Mouse (Mus musculus) midbrain, postnatal 0 days (tissue): ENCODE results near the gene Gm6993. TPM values are rescaled to one million over a fixed set of nuclear protein-coding genes. Genes with fewer than 3 reads are reported as not detected.

Experiments
- ATAC-seq: fragments of 200-750 bp; cut with Nextera tagmentation; 2 replicates; pipeline ENCODE4 v1.8.0; 2017; ENCODE audit warnings: moderate number of reproducible peaks, mild to moderate bottlenecking, moderate TSS enrichment, moderate library complexity; ENCODE audit not compliant: low FRiP score
- DNase-seq: peaks from one replicate; pipeline ENCODE4 v3.0.0-alpha.2; 2015; ENCODE audit warnings: low spot score
- H3K27ac ChIP-seq: fragments of 300-500 bp; sonication (generic); 2 replicates; pipeline ENCODE4 v1.5.1; 2014; ENCODE audit warnings: low read depth, mild to moderate bottlenecking, low read length, mixed read lengths
- H3K27me3 ChIP-seq: fragments of 300-500 bp; sonication (generic); 2 replicates; pipeline ENCODE4 v1.6.1; 2014; ENCODE audit warnings: low read length, control low read depth, mixed read lengths; ENCODE audit not compliant: insufficient read depth
- H3K36me3 ChIP-seq: fragments of 300-500 bp; sonication (generic); 2 replicates; pipeline ENCODE4 v1.6.1; 2014; ENCODE audit warnings: low read length, control low read depth, mixed read lengths; ENCODE audit not compliant: insufficient read depth
- H3K4me1 ChIP-seq: fragments of 300-500 bp; sonication (generic); 2 replicates; pipeline ENCODE4 v1.6.1; 2014; ENCODE audit warnings: mild to moderate bottlenecking, control low read depth, antibody characterized with exemption, low read length, mixed read lengths; ENCODE audit not compliant: insufficient read depth
- H3K4me2 ChIP-seq: fragments of 300-500 bp; sonication (generic); 2 replicates; pipeline ENCODE4 v1.6.1; 2014; ENCODE audit warnings: low read depth, mild to moderate bottlenecking, low read length, mixed read lengths; ENCODE audit not compliant: poor library complexity, severe bottlenecking
- H3K4me3 ChIP-seq: fragments of 300-500 bp; sonication (generic); 2 replicates; pipeline ENCODE4 v1.5.1; 2014; ENCODE audit warnings: low read depth, mild to moderate bottlenecking, low read length, moderate library complexity
- H3K9ac ChIP-seq: fragments of 300-500 bp; sonication (generic); replicated peaks from 2 replicates; pipeline ENCODE4 v1.6.1; 2014; ENCODE audit warnings: mild to moderate bottlenecking, low read length, moderate library complexity, mixed read lengths; ENCODE audit not compliant: poor library complexity, severe bottlenecking
- H3K9me3 ChIP-seq: fragments of 300-500 bp; sonication (generic); 2 replicates; pipeline ENCODE4 v1.6.1; 2016; ENCODE audit warnings: low read length, control low read depth
- CTCF ChIP-seq: IDR thresholded peaks from 2 replicates; pipeline ENCODE4 v1.5.1; 2016; ENCODE audit warnings: antibody characterized with exemption, mild to moderate bottlenecking
- WGBS: fragments of 180-500 bp; shearing (Covaris S2); extraction: QIAGEN DNeasy Blood & Tissue Kit; methylation state at CpG from one replicate; pipeline ENCODE4 v1.1.7; 2014; 5-methylcytosine and 5-hydroxymethylcytosine counted together
- polyA plus RNA-seq: library from polyadenylated mRNA; unstranded; fragments of >200 nt; fragmentation: Nextera tagmentation; extraction: Ambion mirVana; gene quantifications from 2 replicates; pipeline ENCODE4 v1.2.1, GENCODE M21; 2015
- total RNA-seq: library from RNA; depleted of rRNA; stranded (reverse); fragments of >200 nt; gene quantifications from 2 replicates; pipeline ENCODE4 v1.2.3, GENCODE M21; 2014

Gene Gm6993
- total and polyA plus RNA-seq, 2 experiments from 2014 or later: not detected

- 79% methylated on average over 9 of the region's 9 CpGs for WGBS
- H3K4me3 ChIP-seq: no peak overlapping the region
- no peaks in the 10 kb centered on the region for H3K36me3 ChIP-seq
- no peaks in the 10 kb centered on the region for H3K4me1 ChIP-seq
- no peak overlapping the region for H3K27ac ChIP-seq
- ATAC-seq (no peak), DNase-seq (no peak)
- no peaks in the 10 kb centered on the region for H3K9me3 ChIP-seq
- H3K9ac ChIP-seq: no peak overlapping the region
- no peak overlapping the region for H3K4me2 ChIP-seq
- no peak for TF ChIP-seq CTCF
- H3K27me3 ChIP-seq: no peaks in the 10 kb centered on the region
These were observed 15.7 kb downstream of the Gm6993 start for GRCm38 (mm10) chr12:31256121-31256903.

- H3K4me2 ChIP-seq: no peak overlapping the region
- H3K4me3 ChIP-seq: no peak overlapping the region
- H3K36me3 ChIP-seq: no peaks in the 10 kb centered on the region
- WGBS: 88% methylated on average over 3 of the region's 3 CpGs
- no peaks in the 10 kb centered on the region for H3K9me3 ChIP-seq
- DNase-seq (no peak), ATAC-seq (no peak)
- no peak overlapping the region for H3K9ac ChIP-seq
- H3K27me3 ChIP-seq: peaks cover 22% of the 10 kb centered on the region
- no peak for TF ChIP-seq CTCF
- no peak overlapping the region for H3K27ac ChIP-seq
- H3K4me1 ChIP-seq: peaks cover 6% of the 10 kb centered on the region; the same call in 1 of the 2 replicates
These were observed 21.3 kb downstream of the Gm6993 start for GRCm38 (mm10) chr12:31261882-31262281.

GRCm38 (mm10) chr12:31263921-31264320 is 23.4 kb downstream of the Gm6993 start:
- TF ChIP-seq CTCF: no peak
- DNase-seq (no peak), ATAC-seq (no peak)
- Histone ChIP-seq H3K27me3 (peaks cover 22% of the 10 kb centered on the region), H3K4me3 (no peak overlapping the region), H3K9me3 (no peaks in the 10 kb centered on the region), H3K9ac (no peak overlapping the region), H3K4me2 (no peak overlapping the region), H3K4me1 (peaks cover 6% of the 10 kb centered on the region; the same call in 1 of the 2 replicates), H3K36me3 (no peaks in the 10 kb centered on the region), H3K27ac (no peak overlapping the region)
- WGBS: 38% methylated on average over 7 of the region's 7 CpGs

- no peak for TF ChIP-seq CTCF
- H3K4me1 ChIP-seq: peaks cover 6% of the 10 kb centered on the region; the same call in 1 of the 2 replicates
- H3K9me3 ChIP-seq: no peaks in the 10 kb centered on the region
- H3K4me2 ChIP-seq: peak within 1 kb of the TSS; percentile 95
- ATAC-seq: no peak
- H3K27me3 ChIP-seq: peaks cover 22% of the 10 kb centered on the region
- H3K9ac ChIP-seq: peak within 1 kb of the TSS; percentile 56
- WGBS: 1% methylated on average over 33 of the region's 39 CpGs
- no peaks in the 10 kb centered on the region for H3K36me3 ChIP-seq
- DNase-seq: no peak
- H3K4me3 ChIP-seq: peak within 1 kb of the TSS; percentile 50
- H3K27ac ChIP-seq: no peak within 1 kb of the TSS
These were observed 24.6 kb downstream of the Gm6993 start, which contains the start of gene Lamb1 for GRCm38 (mm10) chr12:31265005-31265721. Gene Lamb1, plus strand, starts transcription at chr12:31265234.

GRCm38 (mm10) chr12:31265722-31266431 is 25.3 kb downstream of the Gm6993 start:
- WGBS: under 1% methylated on average over 50 of the region's 50 CpGs
- no peak for TF ChIP-seq CTCF

More at GRCm38 (mm10) chr12:31265722-31266431, 25.3 kb downstream of the Gm6993 start:
- DNase-seq (peak; percentile 21), ATAC-seq (peak; percentile 67)
- Histone ChIP-seq H3K9ac (peak overlapping the region; percentile 56), H3K27me3 (peaks cover 22% of the 10 kb centered on the region), H3K9me3 (no peaks in the 10 kb centered on the region), H3K36me3 (no peaks in the 10 kb centered on the region), H3K4me3 (peak overlapping the region; percentile 50), H3K4me2 (peak overlapping the region; percentile 95), H3K4me1 (peaks cover 6% of the 10 kb centered on the region; the same call in 1 of the 2 replicates), H3K27ac (no peak overlapping the region)
